Mouse (Mus musculus): Measurements from ENCODE around the gene Egf.

GRCm38 (mm10) chr3:129640211-129641000 lies 114.7 kb downstream of the Egf start:
- TF ChIP-seq CTCF (IDR thresholded peaks at IDR 0.05; ENCODE audit: control insufficient read depth, insufficient read depth, insufficient read length), result no peak
- TF ChIP-seq MYOD1 (IDR thresholded peaks at IDR 0.05; ENCODE audit: control insufficient read depth, insufficient read length, low read depth), result no peak
- TF ChIP-seq MYOG (IDR thresholded peaks at IDR 0.05; ENCODE audit: control insufficient read depth, extremely low read depth, insufficient read length), result no peak
- TF ChIP-seq CEBPB (IDR thresholded peaks at IDR 0.05; ENCODE audit: low read depth), result no peak
- no peak for TF ChIP-seq USF1 (IDR thresholded peaks at IDR 0.05; ENCODE audit: low read depth)
- no peak for TF ChIP-seq MAX (IDR thresholded peaks at IDR 0.05)
